ENCODE assay signal across 9 mouse cellular contexts in genomic region chr7:126031598-126032364, GRCm38 (mm10). TPM values are rescaled to one million over a fixed set of nuclear protein-coding genes. Genes with fewer than 3 reads are reported as not detected.
DNase-seq lines count a peak whose midpoint lies in the region; ATAC-seq and TF ChIP-seq lines count a peak whose summit lies in the region.
"Had no signal": no experiment of that assay in that cellular context is flagged by ENCODE, and none has a peak within 500 bp of the region (broad histone marks: within the 10 kb centered on the region; RNA-seq: fewer than 3 reads in every experiment).

No protein-coding gene starts in this region.

- H3K4me1 ChIP-seq in limb, embryonic 12.5 days (replicated peaks): peaks cover 10% of the 10 kb centered on the region; the same call in 1 of the 2 replicates

- TF ChIP-seq POLR2A in brain, embryonic 14.5 days (IDR thresholded peaks at IDR 0.05; ENCODE audit: borderline replicate concordance, extremely low read depth, insufficient read depth, insufficient read length, poor library complexity, severe bottlenecking): no peak

- H3K36me3 ChIP-seq in limb, embryonic 12.5 days: no peaks in the 10 kb centered on the region

- DNase-seq in gastrocnemius, adult 2 months: peak; percentile 29
- no peak for DNase-seq in gastrocnemius, adult 8-10 months (ENCODE audit: low spot score in 2 of 2)
- peak; percentile 93 for DNase-seq in brain, embryonic 14.5 days (ENCODE audit: low read depth)
- peak; percentile 47 to 77 for DNase-seq in frontal cortex, postnatal 36 days (ENCODE audit: low spot score in 2 of 2)
- DNase-seq in thymus, postnatal 36 days: no peak
- DNase-seq in lung, postnatal 36 days: no peak
- no peak for DNase-seq in lung, postnatal 4 days

- H3K27me3 ChIP-seq in limb, embryonic 12.5 days: no peaks in the 10 kb centered on the region

- no peak overlapping the region for H3K4me3 ChIP-seq in gastrocnemius, adult 2 months
- H3K4me3 ChIP-seq in limb, embryonic 12.5 days (replicated peaks): no peak overlapping the region

- peak; percentile 60; the same call in 1 of the 2 replicates for ATAC-seq in limb, embryonic 12.5 days (ENCODE audit: insufficient number of reproducible peaks, insufficient read depth, low FRiP score, low TSS enrichment, low read depth)

- no peak overlapping the region for H3K9ac ChIP-seq in limb, embryonic 12.5 days (replicated peaks)

- H3K4me2 ChIP-seq in limb, embryonic 12.5 days: no peak overlapping the region

- WGBS in limb, embryonic 12.5 days: 75% methylated on average over 10 of the region's 10 CpGs

- TF ChIP-seq CTCF in gastrocnemius, adult 2 months (IDR thresholded peaks at IDR 0.05): no peak
- TF ChIP-seq CTCF in brain, embryonic 14.5 days (IDR thresholded peaks at IDR 0.05; ENCODE audit: borderline replicate concordance, extremely low read depth, insufficient read depth, insufficient read length): no peak

- H3K27ac ChIP-seq in gastrocnemius, adult 2 months: no peak overlapping the region
- no peak overlapping the region for H3K27ac ChIP-seq in limb, embryonic 12.5 days
- H3K27ac ChIP-seq: macrophage had no signal

- H3K9me3 ChIP-seq in limb, embryonic 12.5 days: no peaks in the 10 kb centered on the region

- intact Hi-C loops in gastrocnemius, adult 2 months (cut with DNase I): no loop called here

RNA-seq across cellular contexts. Expression of gene Gsg1l, which starts 50.4 kb away (rescaled TPM):
- not detected for total RNA-seq in gastrocnemius, adult 2 months (2021)
- under 1 TPM in 1 of 4 experiments, not detected in 3; 0.07 TPM for total RNA-seq in gastrocnemius, adult 8-10 months (2022)
- polyA plus RNA-seq in brain, embryonic 14.5 days (2012; rRNA removed): 16.8 and 26.6 TPM in 2 replicates
- polyA plus RNA-seq in limb, embryonic 12.5 days (2016; fragmentation: Nextera tagmentation; extraction: Ambion mirVana): 0.83 and 0.84 TPM in 2 replicates

Comparison
In these comparisons a context has a peak if more than half of its experiments do, and no peak if none do; other contexts are left out.
1. DNase-seq: peak in gastrocnemius, adult 2 months (single experiment), brain, embryonic 14.5 days (single experiment) and frontal cortex, postnatal 36 days (2 of 2); none in gastrocnemius, adult 8-10 months (0 of 2), thymus, postnatal 36 days (0 of 2), lung, postnatal 36 days (single experiment) and lung, postnatal 4 days (0 of 2).